Mouse (Mus musculus): ENCODE results near the gene Ptcd1.
"Not testable (repeated sequence)": the region's sequence is repeated elsewhere in the genome, so short reads cannot be mapped to it uniquely, and the experiment has no call there.

The Ptcd1 gene

GRCm38 (mm10) chr5:145114606-145115473 is 52.1 kb downstream of the Ptcd1 start:
- DNase-seq (ENCODE audit: low spot score): peak; percentile 79

DNA sequence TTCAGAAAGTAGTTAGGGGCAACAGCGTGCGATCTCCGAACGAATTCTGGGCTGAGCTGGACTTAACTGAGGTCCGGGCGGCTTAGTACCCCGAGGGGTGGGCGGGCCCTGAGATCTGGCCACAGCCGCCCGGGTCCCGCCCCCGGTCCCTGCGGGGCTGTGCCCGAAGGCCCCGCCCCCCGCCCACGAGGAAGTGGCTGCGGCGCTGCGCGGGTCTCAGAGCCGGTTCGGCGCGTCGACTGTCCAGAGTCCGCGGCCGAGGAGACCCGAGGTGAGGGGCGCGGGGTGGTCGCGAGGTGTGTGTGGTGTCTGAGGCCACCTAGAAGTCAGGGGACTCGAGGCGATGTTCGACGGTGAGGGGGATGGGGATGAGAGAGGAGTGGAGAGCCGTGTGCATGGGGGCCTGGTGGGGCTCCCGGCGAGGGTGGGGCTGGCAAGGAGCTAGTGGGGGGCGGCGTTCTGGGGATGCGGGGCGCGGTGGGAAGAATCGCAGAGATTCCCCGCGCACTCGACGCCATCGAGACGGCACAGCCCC is 52.8 kb downstream of the Ptcd1 start, which contains the start of gene Arpc1b:
Gene Arpc1b, plus strand, starts transcription at position 145 of the 535 bp plus-strand sequence.
- peak; percentile 90 for DNase-seq (ENCODE audit: low spot score)

DNA sequence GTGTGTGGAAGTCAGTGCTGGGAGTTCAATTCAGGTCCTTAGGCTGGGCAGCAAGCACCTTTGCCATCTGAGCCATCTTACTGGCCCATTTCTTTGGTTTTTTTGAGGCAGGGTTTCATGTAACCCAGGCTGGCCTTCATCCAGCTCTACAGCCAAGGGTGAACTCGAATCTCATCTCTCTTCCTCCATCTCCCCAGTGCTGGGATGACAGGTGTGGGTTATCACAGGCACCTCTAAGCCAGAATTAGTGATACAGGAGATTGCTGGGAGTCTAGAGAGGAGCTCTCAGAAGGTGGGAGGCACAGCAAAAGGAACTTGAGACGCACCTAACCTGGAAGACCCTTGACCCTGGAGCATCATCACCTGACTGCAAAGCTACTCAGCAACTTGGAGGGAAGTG is 53.5 kb downstream of the Ptcd1 start:
- no peak for DNase-seq (ENCODE audit: low spot score)

GRCm38 (mm10) chr5:145112566-145112965 is 54.3 kb downstream of the Ptcd1 start:
- DNase-seq (ENCODE audit: low spot score): no peak

DNA sequence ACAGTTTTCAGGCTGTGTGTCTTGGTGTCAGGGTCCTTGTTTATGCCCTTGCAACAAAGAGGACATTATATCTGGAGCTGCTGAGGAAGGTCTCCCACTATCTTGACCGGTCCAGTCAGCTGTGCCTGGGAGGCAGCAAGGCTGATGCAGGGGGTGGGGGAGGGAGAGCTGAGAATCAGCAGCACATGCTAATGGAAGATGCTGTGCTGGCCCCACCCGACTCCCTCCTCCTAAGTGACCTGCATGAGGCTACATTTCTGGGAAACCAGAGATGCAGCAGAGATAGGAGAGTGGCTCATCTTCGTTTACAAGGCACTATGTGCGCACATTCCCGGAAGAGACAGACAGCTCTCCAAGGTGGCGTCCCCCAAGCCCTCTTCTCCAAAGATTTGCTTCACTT is 56.5 kb downstream of the Ptcd1 start:
- DNase-seq (ENCODE audit: low spot score): peak; percentile 51

DNA sequence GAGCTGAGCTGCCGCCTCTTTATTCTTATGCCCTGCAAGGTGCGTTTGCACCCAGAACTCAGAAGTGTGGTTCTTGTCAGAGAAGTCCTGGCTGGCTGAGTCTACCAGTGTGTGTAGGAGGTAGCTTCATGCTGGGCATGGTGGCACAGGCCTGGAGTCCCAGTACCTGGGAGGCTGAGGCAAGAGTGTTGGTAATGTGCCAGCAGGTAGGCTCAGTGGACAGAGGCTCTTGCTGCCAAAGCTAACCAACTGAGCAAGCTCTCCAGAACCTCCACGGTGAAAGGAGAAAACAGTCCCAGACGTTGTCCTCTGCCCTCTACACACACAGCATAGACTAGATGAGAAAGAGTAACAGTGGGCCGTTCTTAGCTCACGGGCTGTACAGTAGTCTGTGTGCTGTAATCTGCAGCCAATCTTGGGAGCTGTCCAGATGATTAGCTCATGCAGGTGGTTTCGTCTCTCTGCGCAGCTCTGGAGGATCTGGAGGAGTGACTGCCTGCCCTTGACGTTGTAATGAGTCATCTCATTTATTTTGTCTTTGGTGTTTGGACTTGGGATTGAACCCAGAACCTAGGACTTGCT is 61.1 kb downstream of the Ptcd1 start:
- peak; percentile 45 for DNase-seq (ENCODE audit: low spot score)

- DNase-seq (ENCODE audit: low spot score): peak; percentile 58
Measured at GRCm38 (mm10) chr5:145104328-145104727, 62.6 kb downstream of the Ptcd1 start.

DNA sequence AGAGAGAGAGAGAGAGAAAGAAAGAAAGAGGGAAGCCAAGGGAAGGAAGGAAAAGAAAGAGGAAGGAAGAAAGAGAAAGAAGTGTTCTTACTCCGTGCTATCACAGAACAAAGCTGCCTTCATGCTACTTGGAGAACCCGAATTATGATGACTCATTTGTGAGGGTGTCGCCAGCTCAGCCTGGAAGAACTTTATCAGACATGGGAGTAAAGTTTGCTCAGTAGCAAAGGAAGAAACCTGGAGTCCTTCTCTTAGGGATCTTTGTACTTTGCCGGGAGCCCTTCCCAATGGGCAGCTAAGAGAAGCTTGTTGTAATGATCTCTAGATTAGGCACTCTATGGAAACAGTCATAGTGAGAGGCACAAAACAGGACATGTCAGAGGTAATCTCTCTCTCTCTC is 64.2 kb downstream of the Ptcd1 start:
- no peak for DNase-seq (ENCODE audit: low spot score)

DNA sequence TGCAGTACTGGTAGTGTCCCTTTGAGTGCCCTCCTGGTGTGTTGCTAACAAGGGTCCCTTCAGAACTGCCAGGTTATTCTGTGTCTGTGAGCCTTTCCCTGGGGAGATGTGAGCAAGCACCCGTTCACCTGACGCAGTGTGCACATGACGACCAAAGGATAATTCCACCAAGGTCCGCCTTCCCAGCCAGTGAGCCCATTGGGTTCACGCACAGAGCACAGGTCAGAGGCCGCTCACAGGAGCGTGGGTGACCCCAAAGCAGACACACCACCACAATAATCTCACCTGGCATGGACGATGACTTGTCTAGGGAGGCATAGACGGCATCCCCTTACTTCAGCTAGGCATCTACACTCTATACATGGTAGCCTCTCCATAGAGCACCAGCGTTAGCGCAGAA is 65.5 kb downstream of the Ptcd1 start:
- DNase-seq (ENCODE audit: low spot score): not testable (repeated sequence)

GRCm38 (mm10) chr5:145100960-145101359 is 65.9 kb downstream of the Ptcd1 start:
- peak; percentile 53 for DNase-seq (ENCODE audit: low spot score)

GRCm38 (mm10) chr5:145098340-145098821 is 68.5 kb downstream of the Ptcd1 start:
- DNase-seq (ENCODE audit: low spot score): no peak

Measured in testis, postnatal 10 days (tissue).